Mouse (Mus musculus) cerebellum, adult 11-12 months (tissue): Measurements from ENCODE around the gene Lrrc55.

Experiments
- DNase-seq: peaks from one replicate; pipeline ENCODE4 v3.0.0; 2022

Gene Lrrc55

DNA sequence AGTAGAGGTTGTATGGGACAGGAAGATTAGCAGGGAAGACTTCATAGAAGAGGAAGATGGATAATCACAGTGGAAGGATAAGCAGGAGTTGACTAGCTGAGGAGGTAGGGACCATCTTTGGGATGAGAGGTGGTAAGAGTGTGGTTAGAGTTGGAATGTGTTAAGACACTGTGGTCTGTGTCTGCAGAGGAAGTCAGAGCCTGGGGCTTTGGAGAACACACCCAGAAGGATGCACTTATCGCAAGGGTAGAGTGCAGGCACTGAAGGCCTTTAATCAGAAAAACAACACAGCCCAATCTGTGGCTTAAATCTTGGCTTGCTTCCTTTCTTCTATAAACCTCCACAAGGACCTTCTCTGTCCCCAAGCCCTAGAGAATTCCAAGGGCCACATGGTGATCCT, 28.7 kb downstream of the Lrrc55 start:
- no peak for DNase-seq

DNA sequence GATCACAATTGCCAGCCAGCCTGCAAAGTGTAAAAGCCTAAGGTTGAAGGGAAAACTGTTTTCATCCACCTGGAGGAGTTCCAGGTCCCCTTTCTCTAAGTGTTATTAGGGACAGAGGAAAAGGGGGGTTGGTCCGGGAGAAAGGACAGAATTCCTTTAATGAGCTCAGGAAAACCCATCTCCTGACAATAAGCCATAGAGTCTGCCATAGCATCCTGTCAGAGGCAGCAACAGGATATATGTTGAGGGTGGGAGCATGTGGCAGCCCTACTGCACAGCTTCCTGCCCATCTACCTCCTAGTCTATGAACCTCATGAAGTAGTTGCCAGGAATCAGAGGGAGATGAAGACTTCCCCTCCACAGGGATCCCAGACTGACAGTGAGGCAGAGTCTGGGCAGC, 29.4 kb downstream of the Lrrc55 start:
- DNase-seq, result no peak

DNA sequence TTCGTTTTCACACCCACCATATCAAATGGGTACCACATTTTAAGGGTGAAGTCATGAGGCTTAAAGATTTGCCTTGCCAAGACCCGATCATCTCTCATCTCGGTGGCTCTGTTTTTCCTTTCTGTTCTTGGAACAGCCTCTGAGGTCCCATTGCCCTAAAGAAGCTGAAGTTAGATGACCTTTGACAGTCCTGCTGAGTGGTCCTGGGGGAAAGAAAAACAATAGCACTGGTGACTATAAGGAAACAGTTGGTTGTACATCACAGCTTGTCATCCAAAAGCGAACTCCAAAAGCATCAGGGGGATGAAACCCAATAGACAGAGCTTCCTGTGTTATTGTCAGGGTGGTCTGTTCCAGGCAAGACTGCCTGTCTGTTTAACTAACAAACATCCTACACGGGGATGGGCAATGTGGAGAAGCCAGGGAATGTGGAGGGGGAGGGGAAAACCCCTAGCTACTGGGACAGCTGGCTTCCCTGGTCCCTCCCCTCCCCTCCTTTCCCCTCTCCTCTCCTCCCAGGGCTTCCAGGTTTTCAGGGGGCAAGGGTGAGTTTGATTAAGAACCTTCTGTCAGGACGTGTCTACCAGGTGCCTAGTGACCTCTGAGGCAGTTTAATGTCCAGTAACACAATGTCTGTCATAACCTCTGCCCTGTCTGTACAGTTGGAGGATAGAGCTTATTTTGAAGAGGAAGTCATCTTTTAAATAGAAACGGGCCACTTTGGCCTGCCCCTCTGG, 33.5 kb downstream of the Lrrc55 start:
- no peak for DNase-seq

DNA sequence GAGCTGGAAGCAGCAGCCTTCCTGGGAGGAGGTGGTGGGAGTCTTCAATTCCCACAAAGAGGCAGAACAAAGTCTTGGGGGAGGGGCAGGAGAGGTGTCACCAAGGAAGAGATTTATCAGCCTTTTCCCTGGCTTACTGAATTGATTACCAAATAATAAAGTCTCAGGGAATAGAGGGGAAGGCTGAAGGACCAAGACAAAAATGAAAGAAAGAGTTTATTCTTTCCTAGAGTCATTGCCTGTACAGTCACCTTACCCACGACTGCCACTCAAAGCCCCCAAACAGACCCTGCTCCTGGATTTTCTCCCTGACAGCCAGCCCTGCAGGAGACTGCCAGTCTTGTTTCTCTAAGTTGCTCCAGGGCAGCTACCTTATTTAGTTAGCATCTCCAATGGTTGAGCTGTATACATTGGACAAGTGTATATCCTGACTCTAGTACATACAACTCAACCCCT, 35.3 kb downstream of the Lrrc55 start:
- no peak for DNase-seq

DNA sequence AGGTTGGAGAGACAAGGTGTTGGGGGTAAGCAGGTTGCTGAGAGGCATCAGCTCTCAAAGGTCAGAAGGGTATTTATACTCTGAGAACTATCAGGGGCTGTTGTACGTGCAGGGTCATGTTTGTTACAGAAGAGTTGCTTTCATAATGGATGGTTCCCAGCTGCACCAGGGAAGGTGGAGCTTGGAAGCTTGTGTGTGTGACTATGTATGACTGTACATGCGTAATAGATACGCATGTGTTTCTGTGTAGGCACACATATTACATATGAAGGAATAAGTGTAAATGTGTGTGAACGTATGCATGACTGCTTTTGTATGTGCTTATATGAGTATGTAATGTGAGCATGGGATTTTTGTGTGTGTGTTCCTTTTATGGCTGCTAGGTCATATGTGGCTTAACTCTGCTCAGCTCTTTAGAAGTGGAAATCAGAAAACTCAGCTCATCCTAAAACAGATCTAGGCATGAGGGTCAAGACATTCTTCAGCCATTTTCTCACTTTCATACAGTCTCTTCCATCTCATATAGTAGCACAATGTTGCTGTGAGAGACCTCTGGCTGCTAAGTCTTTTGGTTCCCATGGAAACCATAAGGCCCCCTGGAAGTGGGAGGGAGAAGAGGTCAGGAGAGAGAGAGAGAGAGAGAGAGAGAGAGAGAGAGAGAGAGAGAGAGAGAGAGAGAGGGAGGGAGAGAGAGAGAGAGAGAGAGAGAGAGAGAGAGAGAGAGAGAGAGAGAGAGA, 35.9 kb downstream of the Lrrc55 start:
- no peak for DNase-seq

DNA sequence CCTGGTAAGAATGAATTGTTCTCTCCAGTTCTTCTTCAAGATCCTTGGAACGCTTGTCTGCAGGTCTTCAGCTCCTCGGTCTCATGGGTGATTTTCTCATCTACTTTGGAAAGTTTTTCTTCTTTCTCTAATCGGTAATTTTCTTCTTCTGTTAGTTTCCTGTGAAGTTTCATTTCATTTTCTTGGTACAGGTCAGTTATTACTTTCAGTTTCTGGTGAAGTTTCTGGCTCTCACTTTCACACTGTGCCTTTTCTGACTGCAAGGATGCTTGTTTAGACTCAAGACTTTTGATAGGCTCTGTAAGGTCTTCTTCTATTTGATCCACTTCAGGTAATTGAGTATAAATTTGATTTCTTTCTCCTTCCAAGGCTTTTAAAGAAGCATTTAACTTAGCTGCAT, 39.6 kb downstream of the Lrrc55 start:
- DNase-seq, result no peak

DNA sequence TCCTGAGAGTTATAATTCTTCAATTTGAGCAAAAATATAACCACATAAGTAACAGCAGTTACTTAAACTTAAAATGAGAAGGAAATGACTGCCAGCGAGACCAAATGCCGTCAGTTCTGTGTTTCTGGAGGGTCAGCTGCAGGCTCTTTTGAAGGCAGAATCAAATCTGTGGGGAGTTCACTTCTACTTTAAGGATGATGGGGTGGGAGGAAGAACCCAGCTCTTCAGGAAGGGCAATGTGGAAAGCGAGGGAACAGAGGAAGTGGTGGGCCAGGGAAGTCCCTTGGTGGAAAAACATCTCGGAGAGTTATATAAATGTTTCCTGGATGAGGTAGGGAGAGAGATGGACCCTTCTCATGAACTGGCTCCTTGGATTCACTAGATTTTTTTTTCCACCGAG, 40.9 kb downstream of the Lrrc55 start:
- DNase-seq, result no peak

DNA sequence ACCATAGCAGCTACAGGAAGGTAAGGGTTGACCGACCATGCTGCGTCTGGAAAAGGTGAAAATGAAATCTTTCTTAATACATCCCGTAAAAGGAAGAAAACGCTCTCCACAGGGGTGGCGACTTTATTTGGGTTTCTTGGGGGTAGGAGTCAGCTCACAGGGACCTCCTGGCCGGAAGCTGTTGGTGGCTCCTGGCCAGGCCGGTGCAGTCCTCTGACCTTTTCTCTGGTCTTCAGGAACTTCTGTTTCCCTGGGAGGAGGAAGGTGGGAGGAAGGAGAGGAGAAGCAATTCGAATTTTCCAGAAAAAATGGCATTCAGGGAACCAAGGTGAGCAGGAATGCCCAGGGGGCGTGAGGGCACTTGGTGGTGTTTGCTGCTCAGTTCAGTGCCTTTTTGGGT, 41.7 kb downstream of the Lrrc55 start:
- DNase-seq, result no peak

DNA sequence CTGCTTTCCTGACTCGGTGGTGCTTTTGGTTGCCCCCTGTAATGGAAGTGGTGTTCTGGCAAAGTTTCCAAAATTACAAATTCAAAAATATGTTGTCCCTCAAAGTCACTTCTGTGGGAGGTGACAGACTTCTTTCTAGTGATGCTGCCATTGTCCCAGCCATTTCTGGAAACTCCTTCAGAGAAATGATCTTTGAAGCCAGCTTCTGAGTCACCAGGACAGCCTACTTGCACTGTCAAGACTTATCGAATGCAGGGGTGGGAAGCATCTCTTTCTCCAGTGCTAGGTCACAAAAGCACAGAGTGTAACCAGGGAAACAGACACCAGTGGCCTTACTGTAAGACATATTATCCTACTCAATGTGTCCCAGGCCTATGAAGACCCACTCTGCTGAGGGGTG, 45.8 kb downstream of the Lrrc55 start:
- no peak for DNase-seq

DNA sequence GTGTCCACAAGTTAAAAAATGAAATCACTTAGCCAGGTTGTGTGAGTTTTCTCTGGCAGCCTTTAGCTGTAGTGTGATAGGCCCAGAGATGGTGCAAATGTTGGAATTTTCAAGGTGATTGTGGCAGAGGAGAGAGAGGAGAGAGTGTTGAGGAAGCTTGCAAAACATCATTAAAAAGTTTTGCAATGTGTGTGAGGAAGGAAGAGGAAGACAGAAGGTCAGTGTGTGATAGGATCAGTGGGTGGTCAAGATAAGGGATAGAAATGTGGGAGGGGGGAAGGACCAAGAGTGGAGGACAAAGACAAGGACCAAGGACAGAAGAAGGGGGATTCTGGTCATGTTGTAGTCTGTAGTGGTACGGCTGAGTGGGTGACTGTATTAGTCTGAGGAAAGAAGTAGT, 46.6 kb downstream of the Lrrc55 start:
- no peak for DNase-seq

DNA sequence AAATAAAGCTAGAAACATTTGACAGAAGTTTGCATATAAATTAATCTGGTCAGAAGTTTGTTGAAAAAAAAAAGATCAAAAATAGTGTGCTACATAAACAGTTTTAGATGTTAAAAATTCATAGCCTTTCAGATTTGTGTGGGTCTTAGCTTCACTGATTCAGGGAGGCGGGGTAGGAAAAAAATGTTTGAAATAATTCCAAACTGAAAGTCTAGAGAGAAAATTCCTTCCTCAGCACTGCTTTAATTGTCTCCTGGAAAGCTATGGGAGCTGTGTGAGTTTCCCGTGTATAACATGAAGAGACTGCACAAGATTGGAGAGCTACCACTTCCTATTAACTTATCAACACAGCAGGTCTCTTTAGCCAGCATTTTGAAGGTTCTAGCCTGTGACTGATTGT, 49.5 kb downstream of the Lrrc55 start:
- DNase-seq, result no peak

DNA sequence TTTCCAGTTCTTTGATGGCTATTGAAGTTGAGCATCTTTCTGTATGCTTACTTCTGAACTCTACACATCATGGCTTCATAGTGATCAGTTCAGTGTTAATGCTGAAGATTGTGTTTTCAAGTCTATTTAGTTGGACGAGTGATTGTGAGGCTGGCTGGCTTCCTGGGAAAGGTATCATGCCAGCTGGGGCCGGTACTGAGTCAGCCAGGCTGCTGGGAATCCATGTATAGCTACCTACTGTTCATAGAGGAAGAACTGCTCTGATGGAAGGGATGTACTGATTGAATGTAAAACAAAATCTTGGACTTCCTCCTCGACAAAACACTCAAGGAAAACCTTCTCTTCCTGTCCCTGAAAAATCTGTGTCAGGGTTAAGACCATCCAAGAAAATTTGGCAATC, 51.7 kb downstream of the Lrrc55 start:
- no peak for DNase-seq

DNA sequence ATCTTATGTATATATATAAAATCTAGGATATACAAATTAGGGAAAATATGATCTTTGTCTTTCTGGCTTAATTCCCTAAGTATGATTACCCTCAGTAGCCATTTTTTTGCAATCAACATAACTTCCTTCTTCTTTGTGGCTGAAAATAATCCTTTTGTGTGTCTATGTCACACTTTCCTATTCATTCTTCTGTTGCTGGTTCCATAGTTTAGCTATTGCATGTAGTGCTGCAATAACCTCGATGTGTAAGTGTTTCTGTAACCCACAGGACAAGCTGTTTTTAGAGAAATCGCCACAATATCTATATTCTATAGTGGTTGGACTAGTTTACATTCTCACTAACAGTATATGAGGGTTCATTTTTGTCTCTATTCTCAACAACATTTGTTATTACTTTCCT, 52.1 kb downstream of the Lrrc55 start:
- DNase-seq, result no peak

DNA sequence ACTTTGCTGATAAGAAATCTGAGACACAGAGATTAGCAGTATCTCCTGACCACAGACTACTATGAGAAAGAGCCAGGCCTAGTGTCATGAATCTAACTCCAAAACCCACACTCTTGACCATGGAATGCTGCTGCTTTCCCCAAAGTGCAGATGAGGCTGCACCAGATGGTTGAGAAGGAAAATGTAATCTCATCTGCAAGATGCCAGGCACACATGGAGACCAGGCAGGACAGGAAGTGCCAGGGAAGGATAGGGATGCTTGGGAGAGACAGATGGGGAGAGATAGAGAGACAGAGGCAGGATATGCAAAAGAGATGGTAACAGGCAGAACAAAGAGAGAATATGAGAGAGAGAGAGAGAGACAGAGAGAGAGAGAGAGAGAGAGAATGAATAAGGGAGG, 56.2 kb downstream of the Lrrc55 start:
- no peak for DNase-seq

DNA sequence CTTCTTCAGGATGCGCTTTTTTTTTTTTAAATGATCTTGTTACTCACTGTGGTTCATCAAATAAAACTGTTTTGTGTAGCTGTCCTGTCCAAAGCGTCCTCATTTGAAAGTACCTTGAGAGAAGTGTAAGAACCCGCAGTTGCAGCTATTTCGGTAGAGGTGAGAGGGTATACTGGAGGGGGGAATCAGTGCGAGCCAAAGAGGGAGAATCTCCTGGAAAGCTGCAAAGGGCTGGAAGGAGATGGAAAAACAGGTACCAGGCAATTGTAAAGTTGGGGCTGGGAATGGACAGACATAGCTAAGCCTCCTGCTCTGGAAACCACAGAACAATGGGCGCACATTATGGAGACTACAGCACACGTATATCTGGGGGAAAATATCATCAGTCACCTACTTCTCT, 57.2 kb downstream of the Lrrc55 start:
- DNase-seq, result no peak

DNA sequence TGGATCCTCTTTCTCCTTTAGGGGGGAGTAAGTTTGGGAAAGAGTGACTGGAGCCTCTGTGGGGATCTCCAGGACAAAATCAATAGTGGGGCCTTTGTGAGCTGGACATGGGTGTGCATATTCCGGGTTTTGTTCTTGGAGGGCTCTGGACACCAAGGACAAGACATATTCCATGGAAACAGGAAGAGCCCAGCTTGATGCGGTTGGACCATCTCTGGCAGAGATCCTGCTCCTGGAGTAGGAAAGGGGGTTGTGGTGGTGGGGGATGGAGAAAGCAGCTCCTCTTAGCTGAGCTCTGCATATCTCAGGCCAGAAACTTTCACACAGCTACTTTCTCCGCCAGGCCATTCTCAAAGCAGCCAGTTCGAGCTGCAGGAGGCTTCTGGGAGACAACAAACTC, 57.6 kb downstream of the Lrrc55 start:
- no peak for DNase-seq

DNA sequence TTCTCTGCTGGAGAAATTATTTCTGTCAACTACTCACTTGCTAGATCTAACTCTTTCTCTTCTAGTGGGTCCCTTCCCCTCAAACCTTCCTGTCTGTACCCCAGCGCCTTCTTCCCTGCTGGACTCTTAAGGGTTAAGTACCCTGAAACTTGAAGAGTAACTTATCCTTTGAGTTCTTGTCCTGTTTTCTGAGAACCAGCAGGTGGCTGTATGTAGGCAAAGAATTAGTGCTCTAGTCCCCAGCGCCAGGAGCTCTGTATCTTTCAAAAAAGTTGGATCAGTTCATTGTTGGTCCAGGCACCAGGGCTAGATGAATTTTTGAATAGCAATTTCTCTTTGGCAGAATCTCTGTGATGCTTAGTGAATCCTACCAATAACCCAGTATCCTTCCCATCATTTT, 58.9 kb downstream of the Lrrc55 start:
- no peak for DNase-seq

DNA sequence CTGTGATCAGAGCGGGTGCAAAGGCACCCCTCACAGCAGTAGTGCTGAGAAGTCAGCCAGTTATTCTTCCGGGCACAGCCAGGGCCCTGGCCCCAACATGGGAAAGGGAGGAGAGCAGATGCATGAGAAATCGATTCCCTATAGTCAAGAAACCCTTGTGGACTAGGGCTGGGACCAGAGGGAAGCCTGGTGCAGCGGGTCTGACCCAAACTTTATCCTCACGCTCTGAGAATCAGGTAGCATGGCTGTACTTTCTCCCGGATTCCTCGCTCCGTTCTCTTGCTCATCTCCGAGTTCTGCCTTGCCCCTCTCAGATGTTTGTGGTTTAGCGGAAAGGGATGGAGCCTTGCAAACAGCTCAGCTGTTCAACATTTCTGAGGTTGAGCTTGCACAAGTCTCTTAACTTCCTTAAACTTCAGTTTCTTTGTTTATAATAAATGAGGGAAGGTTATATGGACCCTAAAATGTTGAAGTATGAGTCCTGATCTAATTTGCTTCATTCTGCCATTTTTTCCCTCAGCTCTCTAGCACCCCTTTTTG, 59.3 kb downstream of the Lrrc55 start:
- DNase-seq, result no peak

DNA sequence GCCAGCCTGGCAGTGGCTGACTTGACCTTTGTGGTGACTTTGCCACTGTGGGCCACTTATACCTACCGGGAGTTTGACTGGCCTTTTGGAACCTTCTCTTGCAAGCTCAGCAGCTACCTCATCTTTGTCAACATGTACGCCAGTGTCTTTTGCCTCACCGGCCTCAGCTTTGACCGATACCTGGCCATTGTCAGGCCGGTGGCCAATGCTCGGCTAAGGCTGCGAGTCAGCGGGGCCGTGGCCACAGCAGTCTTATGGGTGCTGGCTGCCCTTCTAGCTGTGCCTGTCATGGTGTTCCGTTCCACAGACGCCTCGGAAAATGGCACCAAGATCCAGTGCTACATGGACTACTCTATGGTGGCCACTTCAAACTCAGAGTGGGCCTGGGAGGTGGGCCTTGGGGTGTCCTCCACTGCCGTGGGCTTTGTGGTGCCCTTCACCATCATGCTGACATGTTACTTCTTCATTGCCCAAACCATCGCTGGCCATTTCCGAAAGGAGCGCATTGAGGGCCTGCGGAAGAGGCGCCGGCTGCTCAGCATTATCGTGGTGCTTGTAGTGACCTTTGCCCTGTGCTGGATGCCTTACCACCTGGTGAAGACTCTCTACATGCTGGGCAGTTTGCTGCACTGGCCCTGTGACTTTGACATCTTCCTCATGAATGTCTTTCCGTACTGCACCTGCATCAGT, 60.0 kb downstream of the Lrrc55 start:
- DNase-seq, result no peak

DNA sequence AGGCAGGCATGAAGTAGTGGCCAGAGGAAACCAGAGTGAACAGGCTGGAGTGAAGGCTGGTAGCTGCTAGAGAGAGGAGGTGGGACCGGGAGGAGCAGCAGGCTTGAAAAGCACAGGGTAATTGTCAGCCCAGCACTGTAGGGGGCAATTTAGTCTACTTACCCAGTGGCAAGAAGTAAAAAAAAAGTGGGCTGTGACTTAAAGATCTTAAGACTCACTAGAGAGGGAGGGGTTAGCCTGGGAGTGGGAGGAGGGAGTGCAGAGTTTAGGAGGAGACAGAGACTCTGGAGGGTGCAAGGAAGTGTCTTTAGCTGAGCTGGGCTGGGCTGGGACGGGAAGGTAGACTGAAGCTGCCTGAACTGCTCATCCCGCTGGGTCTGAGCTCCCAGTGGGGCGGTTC, 60.9 kb downstream of the Lrrc55 start, which contains the start of gene Aplnr:
Gene Aplnr (plus strand): TSS at position 137 of the 400 bp plus-strand sequence.
- DNase-seq, result no peak

DNA sequence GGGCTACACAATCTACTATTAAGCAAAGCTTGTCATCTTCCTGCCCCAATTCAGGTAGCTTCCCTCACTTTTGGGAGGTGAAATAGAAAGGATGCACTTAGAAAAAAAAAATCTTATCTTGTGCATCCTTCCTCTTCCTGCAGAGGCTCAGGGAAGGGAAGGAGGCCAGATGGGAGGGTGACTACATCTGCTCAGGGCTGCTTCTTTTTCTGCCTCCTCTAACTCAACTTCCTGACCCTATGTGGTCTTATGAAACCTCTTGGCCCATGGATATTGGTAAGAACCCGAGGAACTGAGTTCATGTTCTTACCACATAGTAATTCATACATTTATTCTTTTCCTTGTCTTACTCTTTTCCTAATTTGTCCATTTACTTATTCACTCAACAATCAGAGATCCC, 61.9 kb downstream of the Lrrc55 start:
- DNase-seq, result no peak

DNA sequence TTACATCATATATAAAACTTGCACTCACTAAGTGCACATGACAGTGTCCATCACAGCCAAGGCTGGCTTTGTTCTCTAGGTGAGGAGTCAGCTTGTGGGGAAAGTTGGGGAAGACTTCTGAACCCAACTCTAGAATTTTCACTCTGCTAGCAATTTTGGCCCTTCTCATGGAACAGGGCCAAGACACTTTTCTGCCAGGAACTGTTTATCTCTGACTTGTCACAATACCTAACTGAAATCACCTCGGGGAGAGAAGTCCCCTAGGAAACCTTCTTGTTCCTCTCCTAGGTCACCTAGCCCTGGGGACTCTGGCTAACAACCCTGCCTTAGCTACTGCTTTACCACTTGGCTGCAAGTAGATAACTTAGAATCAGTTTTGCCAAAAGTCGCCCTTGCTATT, 64.8 kb downstream of the Lrrc55 start:
- no peak for DNase-seq

DNA sequence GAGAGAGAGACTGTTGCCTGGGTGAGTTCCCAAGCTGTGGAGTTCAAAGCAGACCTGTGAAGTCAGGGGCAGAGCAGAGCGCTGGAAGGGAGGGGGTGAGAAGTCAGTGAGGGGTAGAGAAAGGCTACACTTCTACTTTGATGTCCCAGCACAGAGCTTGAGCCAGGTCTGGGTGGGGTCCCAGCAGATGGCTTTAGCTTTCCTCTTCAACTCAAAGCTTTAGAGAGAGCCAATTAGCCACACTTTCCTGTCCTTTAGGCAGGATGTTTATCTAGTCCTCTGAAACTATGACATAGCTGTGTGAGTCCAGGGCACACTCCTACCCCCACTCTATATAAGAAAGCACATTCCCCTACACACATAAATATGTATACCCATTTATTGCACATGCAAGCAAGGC, 65.3 kb downstream of the Lrrc55 start:
- DNase-seq, result no peak

DNA sequence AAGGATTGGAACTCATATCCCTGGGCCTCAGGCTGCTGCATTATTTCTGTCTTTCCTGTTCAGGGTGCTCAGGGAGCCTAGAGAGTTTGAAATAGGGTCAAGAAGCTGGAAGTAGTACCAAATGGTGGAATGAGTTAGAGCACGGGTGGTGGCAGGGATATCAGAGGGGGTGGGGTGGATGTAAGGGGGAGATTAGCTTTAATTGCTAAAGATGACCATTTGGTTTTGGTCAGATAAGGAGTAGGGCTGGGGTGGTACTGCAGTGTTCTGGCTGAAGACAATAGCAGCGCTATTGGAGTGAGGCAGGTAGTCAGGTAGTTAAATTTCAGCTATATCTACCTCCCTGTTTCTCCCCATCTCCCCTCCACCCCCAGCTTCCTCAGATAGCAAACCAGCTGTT, 65.8 kb downstream of the Lrrc55 start:
- no peak for DNase-seq
